Mouse (Mus musculus) hindbrain, embryonic 11.5 days (tissue): ENCODE results near the gene Cpa1. TPM values are rescaled to one million over a fixed set of nuclear protein-coding genes. Genes with fewer than 3 reads are reported as not detected.

Source experiments
- ATAC-seq: fragments of 200-750 bp; cut with Nextera tagmentation; 2 replicates; pipeline ENCODE4 v1.8.0; 2017; ENCODE audit warnings: mild to moderate bottlenecking, moderate TSS enrichment, moderate library complexity; ENCODE audit not compliant: low FRiP score
- DNase-seq: peaks from one replicate; pipeline ENCODE4 v3.0.0-alpha.2; 2015; ENCODE audit warnings: low spot score
- H3K27ac ChIP-seq: fragments of 300-500 bp; sonication (generic); 2 replicates; pipeline ENCODE4 v1.5.1; 2014; ENCODE audit warnings: mild to moderate bottlenecking, low read depth, low read length
- H3K27me3 ChIP-seq: fragments of 300-500 bp; sonication (generic); 2 replicates; pipeline ENCODE4 v1.6.1; 2014; ENCODE audit warnings: mild to moderate bottlenecking, low read length, moderate library complexity, mixed read lengths; ENCODE audit not compliant: control insufficient read depth, insufficient read depth
- H3K36me3 ChIP-seq: fragments of 300-500 bp; sonication (generic); 2 replicates; pipeline ENCODE4 v1.6.1; 2014; ENCODE audit warnings: mild to moderate bottlenecking, low read length, moderate library complexity, mixed read lengths; ENCODE audit not compliant: control insufficient read depth, insufficient read depth
- H3K4me1 ChIP-seq: fragments of 300-500 bp; sonication (generic); replicated peaks from 2 replicates; pipeline ENCODE4 v1.6.1; 2014; ENCODE audit warnings: low read length, mixed read lengths; ENCODE audit not compliant: control insufficient read depth, insufficient read depth
- H3K4me2 ChIP-seq: fragments of 300-500 bp; sonication (generic); replicated peaks from 2 replicates; pipeline ENCODE4 v1.6.1; 2014; ENCODE audit warnings: mild to moderate bottlenecking, low read depth, low read length
- H3K4me3 ChIP-seq: fragments of 300-500 bp; sonication (generic); 2 replicates; pipeline ENCODE4 v1.5.1; 2014; ENCODE audit warnings: low read depth, low read length
- H3K9ac ChIP-seq: fragments of 300-500 bp; sonication (generic); 2 replicates; pipeline ENCODE4 v1.6.1; 2014; ENCODE audit warnings: low read depth, low read length
- H3K9me3 ChIP-seq: fragments of 300-500 bp; sonication (generic); 2 replicates; pipeline ENCODE4 v1.6.1; 2016; ENCODE audit warnings: low read length; ENCODE audit not compliant: control insufficient read depth
- whole genome bisulfite sequencing: fragments of 180-500 bp; shearing (Covaris S2); extraction: QIAGEN DNeasy Blood & Tissue Kit; methylation state at CpG from one replicate; pipeline ENCODE4 v1.1.7; 2014; 5-methylcytosine and 5-hydroxymethylcytosine counted together
- polyA plus RNA-seq: library from polyadenylated mRNA; unstranded; fragments of >200 nt; fragmentation: Nextera tagmentation; extraction: Ambion mirVana; gene quantifications from 2 replicates; pipeline ENCODE4 v1.2.1, GENCODE M21; 2014

Cpa1 gene
- 0.11 and 0.28 TPM in 2 replicates for polyA plus RNA-seq

- 88% methylated on average over 5 of the region's 5 CpGs for WGBS
- Histone ChIP-seq H3K4me1 (no peaks in the 10 kb centered on the region), H3K9ac (no peak within 1 kb of the TSS)
Observed at GRCm38 (mm10) chr6:30638674-30639268, at the start of gene Cpa1. Cpa1 (plus strand) TSS chr6:30639218.

GRCm38 (mm10) chr6:30589819-30590218, 49.2 kb upstream of the Cpa1 start:
- Histone ChIP-seq H3K27ac (no peak overlapping the region), H3K27me3 (no peaks in the 10 kb centered on the region), H3K4me1 (no peaks in the 10 kb centered on the region), H3K9ac (no peak overlapping the region), H3K4me3 (no peak overlapping the region), H3K9me3 (no peaks in the 10 kb centered on the region), H3K36me3 (no peaks in the 10 kb centered on the region), H3K4me2 (no peak overlapping the region)
- 61% methylated on average over 2 of the region's 2 CpGs for WGBS
- ATAC-seq, result no peak
- no peak for DNase-seq

More at GRCm38 (mm10) chr6:30638674-30639268, at the start of gene Cpa1:
- H3K9me3 ChIP-seq, result no peaks in the 10 kb centered on the region
- no peak for ATAC-seq
- H3K36me3 ChIP-seq, result no peaks in the 10 kb centered on the region
- H3K27me3 ChIP-seq, result no peaks in the 10 kb centered on the region
- H3K27ac ChIP-seq, result no peak within 1 kb of the TSS
- H3K4me3 ChIP-seq, result no peak within 1 kb of the TSS
- H3K4me2 ChIP-seq, result no peak within 1 kb of the TSS
- DNase-seq, result no peak

- WGBS, result 73% methylated on average over 5 of the region's 5 CpGs
- ATAC-seq, result no peak
- Histone ChIP-seq H3K4me3 (no peak overlapping the region), H3K36me3 (no peaks in the 10 kb centered on the region), H3K4me2 (no peak overlapping the region), H3K4me1 (no peaks in the 10 kb centered on the region), H3K9me3 (no peaks in the 10 kb centered on the region), H3K27ac (no peak overlapping the region), H3K27me3 (no peaks in the 10 kb centered on the region), H3K9ac (no peak overlapping the region)
- no peak for DNase-seq
Observed at GRCm38 (mm10) chr6:30591851-30592404, 47.1 kb upstream of the Cpa1 start.

GRCm38 (mm10) chr6:30592417-30592974, 46.5 kb upstream of the Cpa1 start:
- no peak overlapping the region for H3K4me3 ChIP-seq
- DNase-seq, result no peak
- no peaks in the 10 kb centered on the region for H3K36me3 ChIP-seq
- H3K4me1 ChIP-seq, result no peaks in the 10 kb centered on the region
- H3K4me2 ChIP-seq, result no peak overlapping the region
- H3K27me3 ChIP-seq, result no peaks in the 10 kb centered on the region
- no peak; the same call in 1 of the 2 replicates for ATAC-seq
- 0 out of 2 replicates have a peak overlapping the region, but pooled peaks have one; percentile 7 for H3K27ac ChIP-seq
- 67% methylated on average over 10 of the region's 10 CpGs for WGBS
- H3K9me3 ChIP-seq, result no peaks in the 10 kb centered on the region
- H3K9ac ChIP-seq, result no peak overlapping the region

- H3K4me3 ChIP-seq, result no peak overlapping the region
- no peaks in the 10 kb centered on the region for H3K9me3 ChIP-seq
- ATAC-seq (no peak), DNase-seq (no peak)
- H3K4me1 ChIP-seq, result no peaks in the 10 kb centered on the region
- H3K36me3 ChIP-seq, result no peaks in the 10 kb centered on the region
- no peak overlapping the region for H3K9ac ChIP-seq
- H3K27ac ChIP-seq, result no peak overlapping the region
- no peak overlapping the region for H3K4me2 ChIP-seq
- H3K27me3 ChIP-seq, result no peaks in the 10 kb centered on the region
- 77% methylated on average over 7 of the region's 7 CpGs for WGBS
Observed at GRCm38 (mm10) chr6:30594364-30594763, 44.7 kb upstream of the Cpa1 start.

GRCm38 (mm10) chr6:30596230-30596898, 42.7 kb upstream of the Cpa1 start:
- DNase-seq, result no peak
- H3K9me3 ChIP-seq, result no peaks in the 10 kb centered on the region
- no peaks in the 10 kb centered on the region for H3K27me3 ChIP-seq
- H3K4me3 ChIP-seq, result no peak overlapping the region
- no peaks in the 10 kb centered on the region for H3K4me1 ChIP-seq
- no peak overlapping the region for H3K27ac ChIP-seq
- no peak overlapping the region for H3K9ac ChIP-seq
- H3K4me2 ChIP-seq, result no peak overlapping the region
- 94% methylated on average over 8 of the region's 8 CpGs for WGBS
- ATAC-seq, result no peak
- H3K36me3 ChIP-seq, result no peaks in the 10 kb centered on the region

- ATAC-seq (no peak), DNase-seq (no peak)
- H3K4me2 ChIP-seq, result no peak overlapping the region
- no peaks in the 10 kb centered on the region for H3K27me3 ChIP-seq
- no peak overlapping the region for H3K9ac ChIP-seq
- H3K9me3 ChIP-seq, result no peaks in the 10 kb centered on the region
- 37% methylated on average over 3 of the region's 3 CpGs for WGBS
- H3K4me1 ChIP-seq, result no peaks in the 10 kb centered on the region
- no peak overlapping the region for H3K27ac ChIP-seq
- no peak overlapping the region for H3K4me3 ChIP-seq
- no peaks in the 10 kb centered on the region for H3K36me3 ChIP-seq
Observed at GRCm38 (mm10) chr6:30600033-30600432, 39.0 kb upstream of the Cpa1 start.

- Histone ChIP-seq H3K4me1 (no peaks in the 10 kb centered on the region), H3K36me3 (no peaks in the 10 kb centered on the region), H3K9me3 (no peaks in the 10 kb centered on the region), H3K27ac (no peak overlapping the region), H3K4me3 (no peak overlapping the region), H3K4me2 (no peak overlapping the region), H3K9ac (no peak overlapping the region), H3K27me3 (no peaks in the 10 kb centered on the region)
- WGBS, result 53% methylated on average over 1 of the region's 1 CpGs
- DNase-seq, result no peak
- no peak for ATAC-seq
Observed at GRCm38 (mm10) chr6:30600995-30601394, 38.0 kb upstream of the Cpa1 start.
